Mouse (Mus musculus): ENCODE data around the gene Daam1.

The Daam1 gene

GRCm38 (mm10) chr12:72039501-72039900 lies 208.6 kb downstream of the Daam1 start:
- no peak for DNase-seq (ENCODE audit: low read depth, low spot score)

GRCm38 (mm10) chr12:72041238-72041637 lies 210.4 kb downstream of the Daam1 start:
- no peak for DNase-seq (ENCODE audit: low read depth, low spot score)
